Mouse (Mus musculus): ENCODE results near the gene Gm42906. TPM values are rescaled to one million over a fixed set of nuclear protein-coding genes. Genes with fewer than 3 reads are reported as not detected.
A peak's percentile ranks its signal among the peaks of the same experiment; 100 is the strongest.

Gene Gm42906
- total and polyA plus RNA-seq, 3 experiments = not detected

GRCm38 (mm10) chr5:151261558-151261957 is 166.4 kb downstream of the Gm42906 start:
- in situ Hi-C loops (cut with MboI; ENCODE audit: low pct_ligation_motif_present, low pct_unique_long_range_greater_than_20kb, low sequenced_read_pairs) (no loop called here), dilution Hi-C loops (cut with MboI; ENCODE audit: extremely low pct_ligation_motif_present, extremely low pct_unique_long_range_greater_than_20kb, low sequenced_read_pairs) (no loop called here)
- no peak for TF ChIP-seq MXI1 (IDR thresholded peaks at IDR 0.05; ENCODE audit: low read depth, low read length)
- no peak for TF ChIP-seq USF2 (conservative IDR thresholded peaks at IDR 0.05; ENCODE audit: low read depth, low read length)
- no peak for TF ChIP-seq POLR2AphosphoS2 (IDR thresholded peaks at IDR 0.05; ENCODE audit: low read depth, low read length)
- no peak for TF ChIP-seq HCFC1 (IDR thresholded peaks at IDR 0.05; ENCODE audit: low read depth, low read length)
- no peak for TF ChIP-seq BHLHE40 (IDR thresholded peaks at IDR 0.05; ENCODE audit: low read depth, low read length)
- TF ChIP-seq NELFE (IDR thresholded peaks at IDR 0.05; ENCODE audit: low read depth, low read length) = no peak
- TF ChIP-seq KAT2A (IDR thresholded peaks at IDR 0.05; ENCODE audit: insufficient replicate concordance, low read length) = no peak
- TF ChIP-seq JUND (conservative IDR thresholded peaks at IDR 0.05; ENCODE audit: low read depth, low read length) = no peak
- no peak for TF ChIP-seq EP300 (IDR thresholded peaks at IDR 0.05; ENCODE audit: low read length)
- TF ChIP-seq ZKSCAN1 (IDR thresholded peaks at IDR 0.05; ENCODE audit: borderline replicate concordance, low read depth, low read length) = no peak
- no peak for TF ChIP-seq TCF12 (IDR thresholded peaks at IDR 0.05; ENCODE audit: low read depth, low read length)
- no peak for TF ChIP-seq MAZ (IDR thresholded peaks at IDR 0.05; ENCODE audit: low read depth, low read length)
- TF ChIP-seq RAD21 (IDR thresholded peaks at IDR 0.05; ENCODE audit: low read depth, low read length) = no peak
- no peak for TF ChIP-seq USF1 (IDR thresholded peaks at IDR 0.05; ENCODE audit: low read depth, low read length)
- peaks cover 1% of the 10 kb centered on the region for H3K27me3 ChIP-seq (replicated peaks)
- no peak overlapping the region for H3K4me2 ChIP-seq (ENCODE audit: insufficient read depth, low read depth, poor library complexity, severe bottlenecking)
- H3K9ac ChIP-seq (ENCODE audit: insufficient read depth, low read depth) = no peak overlapping the region
- H3K4me3 ChIP-seq (replicated peaks in 1 of 3; ENCODE audit: low read depth in 2 of 3, low read length in 2 of 3, poor library complexity in 1 of 3) = no peak overlapping the region
- no peaks in the 10 kb centered on the region for H3K9me3 ChIP-seq (replicated peaks; ENCODE audit: low read length)
- DNase-seq (ENCODE audit: extremely low read depth) = no peak
- H3K4me1 ChIP-seq (ENCODE audit: control insufficient read depth in 1 of 2, insufficient read depth in 2 of 2) = no peaks in the 10 kb centered on the region
- H3K79me2 ChIP-seq (replicated peaks; ENCODE audit: control insufficient read depth, extremely low read depth, insufficient read depth, poor library complexity, severe bottlenecking) = no peaks in the 10 kb centered on the region
- no peak overlapping the region for H3K27ac ChIP-seq (ENCODE audit: insufficient read depth, low read depth)
- peaks cover 0 to 3% of the 10 kb centered on the region in 2 experiments for H3K36me3 ChIP-seq (replicated peaks in 1 of 2; ENCODE audit: control insufficient read depth in 1 of 2, insufficient read depth in 1 of 2, low read length in 1 of 2)

GRCm38 (mm10) chr5:151252213-151252612 is 175.8 kb downstream of the Gm42906 start:
- in situ Hi-C loops (cut with MboI; ENCODE audit: low pct_ligation_motif_present, low pct_unique_long_range_greater_than_20kb, low sequenced_read_pairs) = no loop called here
- Histone ChIP-seq H3K36me3 (replicated peaks in 1 of 2; ENCODE audit: control insufficient read depth in 1 of 2, insufficient read depth in 1 of 2, low read length in 1 of 2) (no peaks in the 10 kb centered on the region), H3K9ac (ENCODE audit: insufficient read depth, low read depth) (peak overlapping the region; percentile 89; the same call in 1 of the 2 replicates), H3K79me2 (replicated peaks; ENCODE audit: control insufficient read depth, extremely low read depth, insufficient read depth, poor library complexity, severe bottlenecking) (no peaks in the 10 kb centered on the region), H3K4me3 (replicated peaks in 1 of 3; ENCODE audit: low read depth in 2 of 3, low read length in 2 of 3, poor library complexity in 1 of 3) (peak overlapping the region in 2 of 3 experiments; percentile 11 to 47), H3K9me3 (replicated peaks; ENCODE audit: low read length) (no peaks in the 10 kb centered on the region), H3K4me2 (ENCODE audit: insufficient read depth, low read depth, poor library complexity, severe bottlenecking) (peak overlapping the region; percentile 42; the same call in 1 of the 2 replicates), H3K4me1 (ENCODE audit: control insufficient read depth in 1 of 2, insufficient read depth in 2 of 2) (peaks cover 7% of the 10 kb centered on the region in 2 experiments; a peak in 2 of 4 replicates), H3K27ac (ENCODE audit: insufficient read depth, low read depth) (peak overlapping the region; percentile 70), H3K27me3 (replicated peaks) (no peaks in the 10 kb centered on the region)
- DNase-seq (ENCODE audit: extremely low read depth) = peak; percentile 80
- dilution Hi-C loops (cut with MboI; ENCODE audit: extremely low pct_ligation_motif_present, extremely low pct_unique_long_range_greater_than_20kb, low sequenced_read_pairs) = no loop called here
- TF ChIP-seq TCF12 (IDR thresholded peaks at IDR 0.05; ENCODE audit: low read depth, low read length) (peak; percentile 59; the same call in 1 of the 2 replicates), RCOR1 (conservative IDR thresholded peaks at IDR 0.05; ENCODE audit: low read depth, low read length) (no peak), EP300 (IDR thresholded peaks at IDR 0.05; ENCODE audit: low read length) (peak; percentile 72), ETS1 (conservative IDR thresholded peaks at IDR 0.05; ENCODE audit: low read depth, low read length) (peak; percentile 97), RAD21 (IDR thresholded peaks at IDR 0.05; ENCODE audit: low read depth, low read length) (peak; percentile 46), SIN3A (IDR thresholded peaks at IDR 0.05; ENCODE audit: low read length) (peak; percentile 78), ZMIZ1 (IDR thresholded peaks at IDR 0.05; ENCODE audit: low read depth, low read length) (0 out of 2 replicates have a peak, but pooled peaks have one; percentile 46), ELF1 (IDR thresholded peaks at IDR 0.05; ENCODE audit: low read depth, low read length) (peak; percentile 87), MAX (IDR thresholded peaks at IDR 0.05; ENCODE audit: low read length) (no peak), POLR2A (IDR thresholded peaks at IDR 0.05; ENCODE audit: low read depth, low read length) (peak; percentile 49), JUND (conservative IDR thresholded peaks at IDR 0.05; ENCODE audit: low read depth, low read length) (peak; percentile 59), ZC3H11A (IDR thresholded peaks at IDR 0.05; ENCODE audit: low read depth, low read length) (no peak), CHD2 (IDR thresholded peaks at IDR 0.05; ENCODE audit: low read length) (peak; percentile 39; the same call in 1 of the 2 replicates), USF2 (conservative IDR thresholded peaks at IDR 0.05; ENCODE audit: low read depth, low read length) (no peak), CTCF (conservative IDR thresholded peaks at IDR 0.05 in 1 of 2, IDR thresholded peaks at IDR 0.05 in 1 of 2; ENCODE audit: low read depth in 2 of 2, low read length in 2 of 2) (peak in 1 of 2 experiments; percentile 60; a peak in 2 of 4 replicates), TBP (conservative IDR thresholded peaks at IDR 0.05; ENCODE audit: low read depth, low read length) (peak; percentile 72; the same call in 1 of the 2 replicates), MEF2A (IDR thresholded peaks at IDR 0.05; ENCODE audit: borderline replicate concordance, low read depth, low read length) (peak; percentile 98), BHLHE40 (IDR thresholded peaks at IDR 0.05; ENCODE audit: low read depth, low read length) (peak; percentile 78), MAZ (IDR thresholded peaks at IDR 0.05; ENCODE audit: low read depth, low read length) (0 out of 2 replicates have a peak, but pooled peaks have one; percentile 33), UBTF (IDR thresholded peaks at IDR 0.05; ENCODE audit: low read depth, low read length) (no peak), PAX5 (IDR thresholded peaks at IDR 0.05; ENCODE audit: low read length) (no peak), MXI1 (IDR thresholded peaks at IDR 0.05; ENCODE audit: low read depth, low read length) (no peak; the same call in 1 of the 2 replicates), HCFC1 (IDR thresholded peaks at IDR 0.05; ENCODE audit: low read depth, low read length) (peak; percentile 9; the same call in 1 of the 2 replicates), KAT2A (IDR thresholded peaks at IDR 0.05; ENCODE audit: insufficient replicate concordance, low read length) (no peak), NRF1 (IDR thresholded peaks at IDR 0.05; ENCODE audit: low read depth, low read length) (no peak), JUN (IDR thresholded peaks at IDR 0.05; ENCODE audit: insufficient read depth, low read depth, low read length) (peak; percentile 48)
